Comparison of ENCODE assay signal across 19 mouse cellular contexts in the genomic region with DNA sequence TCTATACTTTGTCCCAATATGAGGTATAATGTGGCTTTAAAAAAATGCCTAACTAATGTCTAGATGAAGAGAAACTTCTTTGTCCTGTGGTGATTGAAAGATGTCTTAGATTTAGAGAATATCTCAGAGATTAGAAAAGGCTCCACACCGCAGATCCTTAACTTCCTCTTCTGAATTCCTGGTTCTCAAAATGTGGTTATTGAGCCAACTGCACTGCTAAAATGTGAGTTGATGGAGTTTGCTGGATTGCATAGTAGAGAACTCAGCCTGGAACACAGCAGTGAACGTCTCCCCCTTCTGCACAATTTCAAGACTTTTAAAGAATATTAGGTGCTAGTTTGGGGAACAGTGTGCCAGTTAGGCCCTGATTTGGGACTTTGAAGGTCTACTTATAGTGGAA.
DNase-seq lines count a peak whose midpoint lies in the region; ATAC-seq and TF ChIP-seq lines count a peak whose summit lies in the region.
"Had no signal": no experiment of that assay in that cellular context is flagged by ENCODE, and none has a peak within 500 bp of the region (broad histone marks: within the 10 kb centered on the region; RNA-seq: fewer than 3 reads in every experiment).

No protein-coding gene starts in this region.

- no peak for TF ChIP-seq POLR2A in lung, adult 2 months (IDR thresholded peaks at IDR 0.05; ENCODE audit: borderline replicate concordance, extremely low read depth, low read depth, low read length)

- ATAC-seq in common myeloid progenitor, adult 5-6 weeks (replicated peaks; ENCODE audit: low read depth, poor library complexity, severe bottlenecking) = peak; percentile 69; the same call in 1 of the 2 replicates
- peak; percentile 79 for ATAC-seq in granulocyte monocyte progenitor cell, adult 5-6 weeks (replicated peaks; ENCODE audit: poor library complexity, severe bottlenecking)
- ATAC-seq in megakaryocyte progenitor cell, adult 5-6 weeks (replicated peaks; ENCODE audit: poor library complexity) = peak; percentile 85
- ATAC-seq: forebrain, embryonic 13.5 days; forebrain, embryonic 15.5 days; forebrain, postnatal 0 days had no signal

- no peak overlapping the region for H3K4me3 ChIP-seq in lung, adult 2 months (replicated peaks; ENCODE audit: extremely low read depth, low read depth, low read length)
- H3K4me3 ChIP-seq: embryonic facial prominence, embryonic 10.5 days; embryonic facial prominence, embryonic 12.5 days; forebrain, embryonic 13.5 days; forebrain, embryonic 15.5 days had no signal

- TF ChIP-seq CTCF in lung, adult 2 months (IDR thresholded peaks at IDR 0.05; ENCODE audit: insufficient read depth, low read length) = no peak

- no peak for DNase-seq in lung, adult 2 months
- DNase-seq in left cerebral cortex, adult 11 months (ENCODE audit: low spot score) = no peak
- DNase-seq: adrenal gland, adult 2 months; adrenal gland, postnatal 10 days; adrenal gland, postnatal 25 days; cerebellum, adult 11 months; cerebellum, adult 18-20 months; cerebellum, adult 8-10 months; cerebellum, adult 9-11 months; cerebellum, postnatal 14 days; cerebellum, postnatal 36 days; forebrain, postnatal 0 days had no signal

- 58% methylated on average over 2 of the region's 2 CpGs for WGBS in lung, adult 2 months

- no peaks in the 10 kb centered on the region for H3K4me1 ChIP-seq in lung, adult 2 months (ENCODE audit: control insufficient read depth, insufficient read depth, low read length)
- H3K4me1 ChIP-seq: embryonic facial prominence, embryonic 10.5 days; embryonic facial prominence, embryonic 12.5 days; forebrain, embryonic 13.5 days; forebrain, embryonic 15.5 days had no signal
